Mouse (Mus musculus): Measurements from ENCODE around the gene Bmp3.

GRCm38 (mm10) chr5:98882096-98882495, 27.9 kb downstream of the Bmp3 start:
- no peak for TF ChIP-seq POLR2A (IDR thresholded peaks at IDR 0.05; ENCODE audit: extremely low read depth, insufficient read depth, low read length)
- TF ChIP-seq CTCF (IDR thresholded peaks at IDR 0.05; ENCODE audit: extremely low read depth, insufficient read depth, low read length), result no peak
